Mouse (Mus musculus): ENCODE data around the gene Cdk5rap2.

DNA sequence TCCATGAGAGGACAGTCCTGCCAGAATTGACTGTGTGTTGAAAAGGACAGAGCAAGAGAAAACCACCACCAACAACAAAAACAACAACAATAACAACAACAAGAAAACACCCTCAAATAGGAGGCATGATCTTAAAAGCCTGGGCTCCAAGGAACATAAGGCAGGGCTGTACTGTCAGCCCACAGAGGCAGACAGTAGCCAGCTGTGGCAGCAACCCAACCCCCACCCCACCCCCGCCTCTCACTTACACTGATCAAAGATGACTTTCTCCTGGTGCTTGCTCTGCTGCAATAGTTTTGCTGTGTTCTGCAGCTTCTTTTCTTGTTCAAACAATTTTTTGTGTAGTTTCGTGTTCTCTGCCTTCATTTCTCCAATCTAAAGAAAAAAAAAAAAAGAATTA, 181.9 kb downstream of the Cdk5rap2 start:
- no peak for TF ChIP-seq CTCF (IDR thresholded peaks at IDR 0.05; ENCODE audit: low read depth)
- TF ChIP-seq EP300 (IDR thresholded peaks at IDR 0.05; ENCODE audit: low read depth) = no peak

All from liver, postnatal 0 days (tissue).